Mouse (Mus musculus) heart, embryonic 14.5 days (tissue): ENCODE data around the gene Gpr68. TPM values are rescaled to one million over a fixed set of nuclear protein-coding genes. Genes with fewer than 3 reads are reported as not detected.

Experiments used
- ATAC-seq: fragments of 200-750 bp; cut with Nextera tagmentation; 2 replicates; pipeline ENCODE4 v1.8.0; 2017; ENCODE audit warnings: low read depth, moderate TSS enrichment; ENCODE audit not compliant: insufficient number of reproducible peaks, insufficient read depth, low FRiP score
- H3K27ac ChIP-seq, 2 experiments: fragments of 200-500 bp in 1 of 2; fragments of 300-500 bp in 1 of 2; sonication (generic) in 1 of 2; replicated peaks in 1 of 2; 2 replicates each; pipeline ENCODE4 v1.5.1; 2012 to 2014; ENCODE audit warnings: low read depth in 2 of 2, low read length in 2 of 2, control low read depth in 1 of 2, mild to moderate bottlenecking in 1 of 2, mixed read lengths in 1 of 2; ENCODE audit not compliant: control insufficient read depth in 1 of 2, insufficient read depth in 1 of 2
- H3K27me3 ChIP-seq: fragments of 300-500 bp; sonication (generic); 2 replicates; pipeline ENCODE4 v1.6.1; 2014; ENCODE audit warnings: mild to moderate bottlenecking, low read length, control low read depth; ENCODE audit not compliant: control insufficient read depth, insufficient read depth
- H3K36me3 ChIP-seq: fragments of 300-500 bp; sonication (generic); 2 replicates; pipeline ENCODE4 v1.6.1; 2014; ENCODE audit warnings: mild to moderate bottlenecking, control low read depth, low read length, mixed read lengths; ENCODE audit not compliant: control insufficient read depth, insufficient read depth
- H3K4me1 ChIP-seq, 2 experiments: fragments of 200-500 bp in 1 of 2; fragments of 300-500 bp in 1 of 2; sonication (generic) in 1 of 2; 2 replicates each; pipeline ENCODE4 v1.6.1; 2012 to 2014; ENCODE audit warnings: low read length in 2 of 2, control low read depth in 1 of 2, mixed read lengths in 1 of 2; ENCODE audit not compliant: control insufficient read depth in 2 of 2, insufficient read depth in 2 of 2
- H3K4me2 ChIP-seq: fragments of 300-500 bp; sonication (generic); 2 replicates; pipeline ENCODE4 v1.6.1; 2014; ENCODE audit warnings: mild to moderate bottlenecking, low read length
- H3K4me3 ChIP-seq, 2 experiments: fragments of 200-500 bp in 1 of 2; fragments of 300-500 bp in 1 of 2; sonication (generic) in 1 of 2; 2 replicates each; pipeline ENCODE4 v1.5.1; 2012 to 2014; ENCODE audit warnings: low read length in 2 of 2, mild to moderate bottlenecking in 2 of 2, control low read depth in 1 of 2, low read depth in 1 of 2, moderate library complexity in 1 of 2; ENCODE audit not compliant: control insufficient read depth in 1 of 2, insufficient read depth in 1 of 2
- H3K9ac ChIP-seq: fragments of 300-500 bp; sonication (generic); 2 replicates; pipeline ENCODE4 v1.6.1; 2014; ENCODE audit warnings: mild to moderate bottlenecking, low read length
- H3K9me3 ChIP-seq: fragments of 300-500 bp; sonication (generic); 2 replicates; pipeline ENCODE4 v1.6.1; 2016; ENCODE audit warnings: low read length, control low read depth; ENCODE audit not compliant: control insufficient read depth
- WGBS: fragments of 180-500 bp; shearing (Covaris S2); extraction: QIAGEN DNeasy Blood & Tissue Kit; methylation state at CpG from one replicate; pipeline ENCODE4 v1.1.7; 2014; 5-methylcytosine and 5-hydroxymethylcytosine counted together
- polyA plus RNA-seq: library from polyadenylated mRNA; unstranded; fragments of >200 nt; fragmentation: Nextera tagmentation; extraction: Ambion mirVana; gene quantifications from 2 replicates; pipeline ENCODE4 v1.2.1, GENCODE M21; 2014

Gene Gpr68
- polyA plus RNA-seq, 1 experiment from 2014 or later: 4.6 TPM

- H3K36me3 ChIP-seq: no peaks in the 10 kb centered on the region
- no peak overlapping the region for H3K9ac ChIP-seq
- 75% methylated on average over 4 of the region's 4 CpGs for WGBS
- H3K4me2 ChIP-seq: no peak overlapping the region
- H3K27ac ChIP-seq: no peak overlapping the region
- peaks cover 4% of the 10 kb centered on the region in 2 experiments; a peak in 3 of 4 replicates for H3K4me1 ChIP-seq
- H3K4me3 ChIP-seq: no peak overlapping the region
- ATAC-seq: no peak
- H3K27me3 ChIP-seq: no peaks in the 10 kb centered on the region
- no peaks in the 10 kb centered on the region for H3K9me3 ChIP-seq
These were observed 64.8 kb downstream of the Gpr68 start for GRCm38 (mm10) chr12:100843171-100843570.

DNA sequence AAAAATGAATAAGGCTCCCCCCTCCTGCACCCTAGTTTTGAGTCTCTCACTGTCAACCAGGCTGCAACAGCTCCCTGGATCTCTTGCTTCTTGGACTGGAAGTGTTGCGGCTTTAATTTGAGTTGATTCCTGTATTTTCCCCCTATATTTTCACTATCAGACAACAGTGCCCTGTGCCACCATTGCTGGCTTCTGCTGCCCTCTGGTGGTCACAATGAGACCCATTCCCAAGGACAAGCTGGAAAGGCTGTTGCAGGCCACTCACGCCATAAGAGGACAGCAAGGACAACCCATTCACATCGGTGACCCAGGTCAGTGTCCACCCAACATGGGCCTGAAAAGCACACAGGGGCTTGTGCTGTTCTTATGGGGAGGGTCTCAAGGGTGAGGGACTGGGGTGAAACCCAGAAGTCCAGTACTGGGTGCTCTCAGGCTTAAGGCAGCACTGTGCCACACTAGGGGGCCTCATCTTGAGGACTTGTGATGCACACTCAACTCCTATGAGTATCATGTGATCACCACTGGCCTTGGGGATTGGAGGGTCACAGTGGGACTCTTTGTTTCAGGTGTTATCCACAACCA lies 66.7 kb downstream of the Gpr68 start:
- no peak; the same call in 1 of the 2 replicates for ATAC-seq
- Histone ChIP-seq H3K9ac (no peak overlapping the region), H3K27me3 (no peaks in the 10 kb centered on the region), H3K4me1 (peaks cover 4% of the 10 kb centered on the region in 2 experiments; a peak in 3 of 4 replicates), H3K27ac (no peak overlapping the region), H3K4me2 (no peak overlapping the region), H3K36me3 (no peaks in the 10 kb centered on the region), H3K4me3 (no peak overlapping the region), H3K9me3 (no peaks in the 10 kb centered on the region)
- WGBS: 17% methylated on average over 3 of the region's 3 CpGs

- Histone ChIP-seq H3K9ac (no peak overlapping the region), H3K4me1 (peaks cover 4% of the 10 kb centered on the region in 2 experiments; a peak in 3 of 4 replicates), H3K9me3 (no peaks in the 10 kb centered on the region), H3K27ac (no peak overlapping the region), H3K27me3 (no peaks in the 10 kb centered on the region), H3K36me3 (no peaks in the 10 kb centered on the region), H3K4me2 (no peak overlapping the region), H3K4me3 (no peak overlapping the region)
- no peak for ATAC-seq
- WGBS: 62% methylated on average over 6 of the region's 6 CpGs
These were observed 68.1 kb downstream of the Gpr68 start for GRCm38 (mm10) chr12:100839926-100840325.

DNA sequence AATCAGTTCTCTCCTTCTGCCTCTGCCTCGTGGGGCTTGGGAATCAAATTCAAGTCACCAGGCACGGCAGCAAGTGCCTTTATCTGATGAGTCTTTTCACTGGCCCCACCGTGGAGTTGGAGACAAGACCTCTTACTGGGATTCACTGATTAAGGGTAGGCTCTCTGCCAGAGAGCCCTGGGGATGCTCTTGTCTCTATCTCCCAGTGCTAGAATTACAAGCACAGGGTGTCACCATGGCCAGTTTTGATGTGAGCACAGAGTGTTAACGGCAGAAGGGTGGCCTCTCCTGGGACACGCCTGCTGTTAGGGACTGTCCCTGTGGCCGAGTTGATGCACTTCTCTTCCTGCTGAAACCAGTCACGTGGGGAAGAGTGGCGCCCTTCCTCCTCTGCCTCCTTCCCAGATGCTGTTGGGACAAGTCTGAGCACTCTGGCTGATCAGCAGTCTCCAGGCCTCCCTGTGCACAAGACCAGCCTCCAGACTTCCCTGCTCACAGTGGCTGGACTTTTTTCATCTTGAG lies 68.9 kb downstream of the Gpr68 start:
- ATAC-seq: 0 out of 2 replicates have a peak, but pooled peaks have one; percentile 14
- H3K4me1 ChIP-seq: peaks cover 4% of the 10 kb centered on the region in 2 experiments; a peak in 3 of 4 replicates
- no peak overlapping the region for H3K27ac ChIP-seq
- H3K4me2 ChIP-seq: no peak overlapping the region
- H3K27me3 ChIP-seq: no peaks in the 10 kb centered on the region
- H3K36me3 ChIP-seq: no peaks in the 10 kb centered on the region
- no peak overlapping the region for H3K9ac ChIP-seq
- H3K9me3 ChIP-seq: no peaks in the 10 kb centered on the region
- H3K4me3 ChIP-seq: no peak overlapping the region
- 10% methylated on average over 8 of the region's 8 CpGs for WGBS

DNA sequence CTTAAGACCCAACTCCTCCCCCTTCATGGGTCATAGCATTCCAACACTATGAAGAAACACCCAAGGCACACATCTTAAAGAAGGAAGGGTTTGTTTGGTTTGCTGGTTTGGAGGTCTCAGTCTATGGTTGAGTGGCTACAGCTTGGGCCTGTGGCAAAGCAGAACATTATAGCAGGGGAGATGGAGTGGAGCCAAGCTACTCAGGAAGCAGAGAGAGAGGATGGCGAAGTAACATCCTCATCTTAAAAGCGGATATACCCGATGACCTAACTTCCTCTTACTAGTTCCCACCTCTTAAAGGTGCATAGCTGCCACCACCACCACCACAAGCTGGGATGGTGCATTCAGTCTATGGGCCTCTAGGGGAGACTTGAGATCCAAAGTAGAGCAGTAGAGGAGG lies 70.8 kb downstream of the Gpr68 start:
- H3K27ac ChIP-seq: no peak overlapping the region

GRCm38 (mm10) chr12:100831629-100832325 lies 76.2 kb downstream of the Gpr68 start:
- no peak overlapping the region for H3K4me2 ChIP-seq
- no peaks in the 10 kb centered on the region for H3K27me3 ChIP-seq
- H3K4me3 ChIP-seq: no peak overlapping the region
- no peak overlapping the region for H3K9ac ChIP-seq
- H3K36me3 ChIP-seq: no peaks in the 10 kb centered on the region
- 74% methylated on average over 8 of the region's 8 CpGs for WGBS
- no peak overlapping the region for H3K27ac ChIP-seq
- no peaks in the 10 kb centered on the region for H3K9me3 ChIP-seq
- no peak for ATAC-seq
- H3K4me1 ChIP-seq: no peaks in the 10 kb centered on the region

More for the DNA sequence above, 70.8 kb downstream of the Gpr68 start:
- 68% methylated on average over 3 of the region's 3 CpGs for WGBS
- Histone ChIP-seq H3K4me1 (peaks cover 4% of the 10 kb centered on the region in 2 experiments; a peak in 3 of 4 replicates), H3K4me2 (no peak overlapping the region), H3K27me3 (no peaks in the 10 kb centered on the region), H3K9ac (no peak overlapping the region), H3K9me3 (no peaks in the 10 kb centered on the region), H3K4me3 (no peak overlapping the region), H3K36me3 (no peaks in the 10 kb centered on the region)
- ATAC-seq: no peak

DNA sequence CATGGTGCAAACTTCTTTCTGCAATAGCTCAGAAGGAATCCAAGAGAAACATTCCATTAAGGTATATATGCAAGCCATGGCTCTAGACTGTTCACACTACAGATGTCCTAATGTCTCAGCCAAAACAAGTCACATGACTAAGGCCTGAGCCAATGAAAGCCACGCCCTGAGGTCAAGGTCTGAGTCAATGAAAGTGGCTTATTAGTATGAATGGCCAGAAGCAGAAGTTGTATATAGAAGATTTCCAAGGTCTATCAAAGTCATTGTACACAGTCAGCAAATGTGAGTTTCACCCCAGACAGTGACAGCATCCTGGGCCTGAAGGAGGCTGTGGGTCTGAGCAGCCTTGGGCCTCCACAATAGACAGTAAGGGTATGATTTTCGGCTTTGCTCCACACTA lies 77.0 kb downstream of the Gpr68 start:
- H3K4me1 ChIP-seq: no peaks in the 10 kb centered on the region
- no peak overlapping the region for H3K9ac ChIP-seq
- H3K36me3 ChIP-seq: no peaks in the 10 kb centered on the region
- no peak overlapping the region for H3K4me2 ChIP-seq
- no peak overlapping the region for H3K4me3 ChIP-seq
- WGBS: 80% methylated on average over 2 of the region's 2 CpGs
- H3K27me3 ChIP-seq: no peaks in the 10 kb centered on the region
- H3K9me3 ChIP-seq: no peaks in the 10 kb centered on the region
- no peak for ATAC-seq
- no peak overlapping the region for H3K27ac ChIP-seq
